Mouse (Mus musculus): Measurements from ENCODE around the gene Iqce.

DNA sequence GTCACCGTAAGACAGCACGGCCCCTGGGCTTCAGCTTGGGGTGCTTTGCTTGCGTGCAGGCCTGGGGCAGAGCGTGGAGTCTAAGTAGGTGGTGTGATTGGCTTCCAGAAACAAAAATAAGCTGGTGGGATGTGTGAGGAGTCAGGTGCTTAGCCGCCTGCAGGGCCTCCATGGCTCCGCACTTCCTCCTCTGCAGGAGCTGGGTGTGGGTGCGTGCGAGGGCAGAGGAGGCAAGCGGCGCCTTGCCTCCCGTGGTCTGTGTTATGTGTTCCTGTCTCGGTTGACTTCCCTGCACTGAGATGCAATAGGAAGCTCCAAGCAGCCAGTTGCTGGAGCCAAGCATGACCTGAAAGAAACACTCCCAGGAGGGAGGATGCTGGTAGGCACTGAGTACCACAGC is 37.6 kb upstream of the Iqce start:
- TF ChIP-seq CTCF (conservative IDR thresholded peaks at IDR 0.05; ENCODE audit: insufficient read depth, insufficient read length, low read depth, low read length) (no peak), POLR2A (IDR thresholded peaks at IDR 0.05; ENCODE audit: low read depth, low read length) (no peak)
